Mouse (Mus musculus): Measurements from ENCODE around the gene Ddc. TPM values are rescaled to one million over a fixed set of nuclear protein-coding genes. Genes with fewer than 3 reads are reported as not detected.

Gene Ddc
- polyA plus RNA-seq, 1 experiment from 2014 or later = 10.2 TPM

GRCm38 (mm10) chr11:11853731-11854461 lies 44.0 kb downstream of the Ddc start:
- Histone ChIP-seq H3K4me2 (ENCODE audit: low read depth, severe bottlenecking) (no peak overlapping the region), H3K27ac (replicated peaks; ENCODE audit: low read depth, low read length) (peak overlapping the region; percentile 86), H3K27me3 (ENCODE audit: control insufficient read depth, insufficient read depth, low read length) (no peaks in the 10 kb centered on the region), H3K36me3 (ENCODE audit: control insufficient read depth, insufficient read depth, low read length) (no peaks in the 10 kb centered on the region), H3K4me1 (ENCODE audit: control insufficient read depth, insufficient read depth, low read length) (peaks cover 17% of the 10 kb centered on the region), H3K4me3 (ENCODE audit: low read depth, low read length) (no peak overlapping the region), H3K9ac (ENCODE audit: low read length) (no peak overlapping the region), H3K9me3 (ENCODE audit: control insufficient read depth, low read length) (0 out of 2 replicates have a peak, but pooled peaks cover 3% of the 10 kb centered on the region)
- DNase-seq (ENCODE audit: low spot score) (no peak), ATAC-seq (ENCODE audit: insufficient number of reproducible peaks, low FRiP score, low TSS enrichment, low read depth) (peak; percentile 13; the same call in 1 of the 2 replicates)
- WGBS = 44% methylated on average over 4 of the region's 4 CpGs

GRCm38 (mm10) chr11:11851957-11852505 lies 45.9 kb downstream of the Ddc start:
- 0 out of 2 replicates have a peak, but pooled peaks cover 3% of the 10 kb centered on the region for H3K9me3 ChIP-seq (ENCODE audit: control insufficient read depth, low read length)
- no peaks in the 10 kb centered on the region for H3K27me3 ChIP-seq (ENCODE audit: control insufficient read depth, insufficient read depth, low read length)
- H3K4me3 ChIP-seq (ENCODE audit: low read depth, low read length) = no peak overlapping the region
- H3K4me1 ChIP-seq (ENCODE audit: control insufficient read depth, insufficient read depth, low read length) = peaks cover 17% of the 10 kb centered on the region
- H3K9ac ChIP-seq (ENCODE audit: low read length) = no peak overlapping the region
- no peak overlapping the region for H3K4me2 ChIP-seq (ENCODE audit: low read depth, severe bottlenecking)
- DNase-seq (ENCODE audit: low spot score) = no peak
- H3K27ac ChIP-seq (replicated peaks; ENCODE audit: low read depth, low read length) = no peak overlapping the region
- WGBS = 80% methylated on average over 6 of the region's 6 CpGs
- no peak for ATAC-seq (ENCODE audit: insufficient number of reproducible peaks, low FRiP score, low TSS enrichment, low read depth)
- no peaks in the 10 kb centered on the region for H3K36me3 ChIP-seq (ENCODE audit: control insufficient read depth, insufficient read depth, low read length)

GRCm38 (mm10) chr11:11850476-11851267 lies 47.3 kb downstream of the Ddc start:
- Histone ChIP-seq H3K27me3 (ENCODE audit: control insufficient read depth, insufficient read depth, low read length) (no peaks in the 10 kb centered on the region), H3K9me3 (ENCODE audit: control insufficient read depth, low read length) (no peaks in the 10 kb centered on the region), H3K4me1 (ENCODE audit: control insufficient read depth, insufficient read depth, low read length) (peaks cover 10% of the 10 kb centered on the region), H3K27ac (replicated peaks; ENCODE audit: low read depth, low read length) (no peak overlapping the region), H3K9ac (ENCODE audit: low read length) (no peak overlapping the region), H3K36me3 (ENCODE audit: control insufficient read depth, insufficient read depth, low read length) (no peaks in the 10 kb centered on the region), H3K4me2 (ENCODE audit: low read depth, severe bottlenecking) (no peak overlapping the region), H3K4me3 (ENCODE audit: low read depth, low read length) (no peak overlapping the region)
- 68% methylated on average over 6 of the region's 6 CpGs for WGBS
- ATAC-seq (ENCODE audit: insufficient number of reproducible peaks, low FRiP score, low TSS enrichment, low read depth) (no peak), DNase-seq (ENCODE audit: low spot score) (no peak)

GRCm38 (mm10) chr11:11849513-11850311 lies 48.2 kb downstream of the Ddc start:
- DNase-seq (ENCODE audit: low spot score) (no peak), ATAC-seq (ENCODE audit: insufficient number of reproducible peaks, low FRiP score, low TSS enrichment, low read depth) (no peak)
- WGBS = 74% methylated on average over 13 of the region's 13 CpGs
- Histone ChIP-seq H3K27me3 (ENCODE audit: control insufficient read depth, insufficient read depth, low read length) (no peaks in the 10 kb centered on the region), H3K36me3 (ENCODE audit: control insufficient read depth, insufficient read depth, low read length) (no peaks in the 10 kb centered on the region), H3K9ac (ENCODE audit: low read length) (no peak overlapping the region), H3K4me3 (ENCODE audit: low read depth, low read length) (no peak overlapping the region), H3K4me2 (ENCODE audit: low read depth, severe bottlenecking) (no peak overlapping the region), H3K9me3 (ENCODE audit: control insufficient read depth, low read length) (no peaks in the 10 kb centered on the region), H3K4me1 (ENCODE audit: control insufficient read depth, insufficient read depth, low read length) (peaks cover 5% of the 10 kb centered on the region), H3K27ac (replicated peaks; ENCODE audit: low read depth, low read length) (no peak overlapping the region)

- no peak for DNase-seq (ENCODE audit: low spot score)
- Histone ChIP-seq H3K36me3 (ENCODE audit: control insufficient read depth, insufficient read depth, low read length) (no peaks in the 10 kb centered on the region), H3K27ac (replicated peaks; ENCODE audit: low read depth, low read length) (no peak overlapping the region), H3K4me2 (ENCODE audit: low read depth, severe bottlenecking) (no peak overlapping the region), H3K27me3 (ENCODE audit: control insufficient read depth, insufficient read depth, low read length) (no peaks in the 10 kb centered on the region), H3K9me3 (ENCODE audit: control insufficient read depth, low read length) (no peaks in the 10 kb centered on the region), H3K4me1 (ENCODE audit: control insufficient read depth, insufficient read depth, low read length) (peaks cover 6% of the 10 kb centered on the region), H3K9ac (ENCODE audit: low read length) (no peak overlapping the region), H3K4me3 (ENCODE audit: low read depth, low read length) (no peak overlapping the region)
- WGBS = 91% methylated on average over 4 of the region's 4 CpGs
- ATAC-seq (ENCODE audit: insufficient number of reproducible peaks, low FRiP score, low TSS enrichment, low read depth) = no peak
These were observed 49.5 kb downstream of the Ddc start for GRCm38 (mm10) chr11:11848467-11848866.

- H3K4me3 ChIP-seq (ENCODE audit: low read depth, low read length) = no peak overlapping the region
- H3K27ac ChIP-seq (replicated peaks; ENCODE audit: low read depth, low read length) = no peak overlapping the region
- no peaks in the 10 kb centered on the region for H3K9me3 ChIP-seq (ENCODE audit: control insufficient read depth, low read length)
- H3K4me2 ChIP-seq (ENCODE audit: low read depth, severe bottlenecking) = no peak overlapping the region
- 74% methylated on average over 8 of the region's 8 CpGs for WGBS
- H3K4me1 ChIP-seq (ENCODE audit: control insufficient read depth, insufficient read depth, low read length) = peaks cover 6% of the 10 kb centered on the region; the same call in 1 of the 2 replicates
- no peaks in the 10 kb centered on the region for H3K36me3 ChIP-seq (ENCODE audit: control insufficient read depth, insufficient read depth, low read length)
- no peak for DNase-seq (ENCODE audit: low spot score)
- H3K27me3 ChIP-seq (ENCODE audit: control insufficient read depth, insufficient read depth, low read length) = no peaks in the 10 kb centered on the region
- no peak for ATAC-seq (ENCODE audit: insufficient number of reproducible peaks, low FRiP score, low TSS enrichment, low read depth)
- no peak overlapping the region for H3K9ac ChIP-seq (ENCODE audit: low read length)
These were observed 52.9 kb downstream of the Ddc start for GRCm38 (mm10) chr11:11845044-11845443.

GRCm38 (mm10) chr11:11844367-11844971 lies 53.5 kb downstream of the Ddc start:
- Histone ChIP-seq H3K36me3 (ENCODE audit: control insufficient read depth, insufficient read depth, low read length) (no peaks in the 10 kb centered on the region), H3K27me3 (ENCODE audit: control insufficient read depth, insufficient read depth, low read length) (no peaks in the 10 kb centered on the region), H3K9me3 (ENCODE audit: control insufficient read depth, low read length) (no peaks in the 10 kb centered on the region), H3K9ac (ENCODE audit: low read length) (no peak overlapping the region), H3K4me2 (ENCODE audit: low read depth, severe bottlenecking) (no peak overlapping the region), H3K4me3 (ENCODE audit: low read depth, low read length) (no peak overlapping the region), H3K27ac (replicated peaks; ENCODE audit: low read depth, low read length) (no peak overlapping the region; the same call in 1 of the 2 replicates), H3K4me1 (ENCODE audit: control insufficient read depth, insufficient read depth, low read length) (peaks cover 6% of the 10 kb centered on the region; the same call in 1 of the 2 replicates)
- 50% methylated on average over 13 of the region's 13 CpGs for WGBS
- ATAC-seq (ENCODE audit: insufficient number of reproducible peaks, low FRiP score, low TSS enrichment, low read depth) = peak; percentile 74; the same call in 1 of the 2 replicates
- no peak for DNase-seq (ENCODE audit: low spot score)
